Mouse (Mus musculus) duodenum, adult 2 months (tissue): ENCODE data around the gene Axdnd1. TPM values are rescaled to one million over a fixed set of nuclear protein-coding genes. Genes with fewer than 3 reads are reported as not detected.

Source experiments
- polyA plus RNA-seq: library from polyadenylated mRNA; depleted of rRNA; stranded (reverse); fragments of >200 nt; gene quantifications from 2 replicates; pipeline ENCODE4 v1.2.3, GENCODE M21; 2012; ENCODE audit warnings: low replicate concordance; rRNA removed

Gene Axdnd1
- polyA plus RNA-seq: not detected in 2 replicates

GRCm38 (mm10) chr1:156420671-156421297 lies at the start of gene Axdnd1:
Gene Axdnd1, minus strand, starts transcription at chr1:156421159.

GRCm38 (mm10) chr1:156365740-156366139 lies 55.2 kb downstream of the Axdnd1 start, which contains the start of gene Gm2000:
Gene Gm2000, plus strand, starts transcription at chr1:156366040.

GRCm38 (mm10) chr1:156310630-156311029 lies 110.3 kb downstream of the Axdnd1 start, which contains the start of gene Nphs2:
Gene Nphs2, plus strand, starts transcription at chr1:156310727.

GRCm38 (mm10) chr1:156302911-156303749 lies 117.8 kb downstream of the Axdnd1 start, which contains the start of gene Tdrd5:
Gene Tdrd5, minus strand, starts transcription at chr1:156303664.

Other genes starting within 250 kb of the Axdnd1 start
- gene Fam163a, start 216.1 kb downstream of the Axdnd1 start, polyA plus RNA-seq: 0.18 and 0.37 TPM in 2 replicates
- 0.06 TPM in 1 of 2 replicates, not detected in the other for gene Tdrd5, start 117.5 kb downstream of the Axdnd1 start, polyA plus RNA-seq
- not detected in 2 replicates for gene Nphs2, start 110.4 kb downstream of the Axdnd1 start, polyA plus RNA-seq
- 1.2 and 3.8 TPM in 2 replicates for gene Gm2000, start 55.1 kb downstream of the Axdnd1 start, polyA plus RNA-seq
- gene Soat1, start 53.2 kb upstream of the Axdnd1 start, polyA plus RNA-seq: 5.6 and 12.1 TPM in 2 replicates
- gene Gm10031, start 102.9 kb upstream of the Axdnd1 start, polyA plus RNA-seq: 17.7 and 23.1 TPM in 2 replicates
- gene Abl2, start 137.6 kb upstream of the Axdnd1 start, polyA plus RNA-seq: 2.7 and 2.8 TPM in 2 replicates